Mouse (Mus musculus) midbrain, embryonic 14.5 days (tissue): ENCODE data around the gene Pram1. TPM values are rescaled to one million over a fixed set of nuclear protein-coding genes. Genes with fewer than 3 reads are reported as not detected.
A peak's percentile ranks its signal among the peaks of the same experiment; 100 is the strongest.

ENCODE experiments used
- ATAC-seq: fragments of 200-750 bp; cut with Nextera tagmentation; 2 replicates; pipeline ENCODE4 v1.8.0; 2017; ENCODE audit warnings: moderate number of reproducible peaks, moderate library complexity; ENCODE audit not compliant: low FRiP score, low TSS enrichment
- DNase-seq: peaks from one replicate; pipeline ENCODE4 v3.0.0-alpha.2; 2015
- H3K27ac ChIP-seq: fragments of 300-500 bp; sonication (generic); replicated peaks from 2 replicates; pipeline ENCODE4 v1.5.1; 2014; ENCODE audit warnings: mild to moderate bottlenecking, low read depth, low read length, moderate library complexity
- H3K27me3 ChIP-seq: fragments of 300-500 bp; sonication (generic); 2 replicates; pipeline ENCODE4 v1.6.1; 2014; ENCODE audit warnings: low read length, control low read depth, mixed read lengths; ENCODE audit not compliant: control insufficient read depth, insufficient read depth
- H3K36me3 ChIP-seq: fragments of 300-500 bp; sonication (generic); 2 replicates; pipeline ENCODE4 v1.6.1; 2014; ENCODE audit warnings: low read length, control low read depth; ENCODE audit not compliant: control insufficient read depth, insufficient read depth
- H3K4me1 ChIP-seq: fragments of 300-500 bp; sonication (generic); 2 replicates; pipeline ENCODE4 v1.6.1; 2014; ENCODE audit warnings: mild to moderate bottlenecking, antibody characterized with exemption, low read length, control low read depth; ENCODE audit not compliant: control insufficient read depth, insufficient read depth
- H3K4me2 ChIP-seq: fragments of 300-500 bp; sonication (generic); 2 replicates; pipeline ENCODE4 v1.6.1; 2014; ENCODE audit warnings: mild to moderate bottlenecking, low read length, moderate library complexity
- H3K4me3 ChIP-seq: fragments of 300-500 bp; sonication (generic); replicated peaks from 2 replicates; pipeline ENCODE4 v1.5.1; 2014; ENCODE audit warnings: low read depth, low read length
- H3K9ac ChIP-seq: fragments of 300-500 bp; sonication (generic); replicated peaks from 2 replicates; pipeline ENCODE4 v1.6.1; 2014; ENCODE audit warnings: mild to moderate bottlenecking, low read length, moderate library complexity
- H3K9me3 ChIP-seq: fragments of 300-500 bp; sonication (generic); 2 replicates; pipeline ENCODE4 v1.6.1; 2016; ENCODE audit warnings: low read length, control low read depth, mixed read lengths; ENCODE audit not compliant: control insufficient read depth
- WGBS: fragments of 180-500 bp; shearing (Covaris S2); extraction: QIAGEN DNeasy Blood & Tissue Kit; methylation state at CpG from one replicate; pipeline ENCODE4 v1.1.7; 2014; 5-methylcytosine and 5-hydroxymethylcytosine counted together
- polyA plus RNA-seq: library from polyadenylated mRNA; unstranded; fragments of >200 nt; fragmentation: Nextera tagmentation; extraction: Ambion mirVana; gene quantifications from 2 replicates; pipeline ENCODE4 v1.2.1, GENCODE M21; 2014

Pram1 gene
- polyA plus RNA-seq, 1 experiment from 2014 or later, result 1.4 TPM

- H3K4me2 ChIP-seq, result peak overlapping the region; percentile 77
- H3K9ac ChIP-seq, result no peak overlapping the region
- peaks cover 10% of the 10 kb centered on the region; the same call in 1 of the 2 replicates for H3K36me3 ChIP-seq
- no peaks in the 10 kb centered on the region for H3K27me3 ChIP-seq
- DNase-seq (no peak), ATAC-seq (no peak)
- H3K9me3 ChIP-seq, result no peaks in the 10 kb centered on the region
- H3K4me1 ChIP-seq, result peaks cover 43% of the 10 kb centered on the region
- H3K4me3 ChIP-seq, result 0 out of 2 replicates have a peak overlapping the region, but pooled peaks have one; percentile 7
- no peak overlapping the region for H3K27ac ChIP-seq
Measured at GRCm38 (mm10) chr17:33681767-33682166, 43.9 kb downstream of the Pram1 start.

GRCm38 (mm10) chr17:33684671-33685231 lies 46.9 kb downstream of the Pram1 start:
- peak overlapping the region; percentile 96 for H3K27ac ChIP-seq
- peak; percentile 84 for ATAC-seq
- WGBS, result 0% methylated on average over 42 of the region's 44 CpGs
- H3K9me3 ChIP-seq, result no peaks in the 10 kb centered on the region
- no peaks in the 10 kb centered on the region for H3K27me3 ChIP-seq
- peak; percentile 86 for DNase-seq
- H3K4me2 ChIP-seq, result peak overlapping the region; percentile 77
- peak overlapping the region; percentile 72 for H3K4me3 ChIP-seq
- H3K4me1 ChIP-seq, result peaks cover 43% of the 10 kb centered on the region
- H3K9ac ChIP-seq, result peak overlapping the region; percentile 97
- 0 out of 2 replicates have a peak, but pooled peaks cover 4% of the 10 kb centered on the region for H3K36me3 ChIP-seq

- under 1% methylated on average over 42 of the region's 42 CpGs for WGBS
Measured at GRCm38 (mm10) chr17:33685249-33685653, 47.4 kb downstream of the Pram1 start.

GRCm38 (mm10) chr17:33686760-33687159 lies 48.9 kb downstream of the Pram1 start, which contains the start of gene Hnrnpm:
Gene Hnrnpm (minus strand): TSS chr17:33686860.
- H3K9me3 ChIP-seq, result no peaks in the 10 kb centered on the region
- DNase-seq, result no peak
- no peak for ATAC-seq
- peak within 1 kb of the TSS; percentile 96 for H3K27ac ChIP-seq
- H3K4me3 ChIP-seq, result peak within 1 kb of the TSS; percentile 72
- WGBS, result 91% methylated on average over 1 of the region's 1 CpGs
- H3K4me1 ChIP-seq, result peaks cover 31% of the 10 kb centered on the region
- peak within 1 kb of the TSS; percentile 77 for H3K4me2 ChIP-seq
- no peaks in the 10 kb centered on the region for H3K27me3 ChIP-seq
- H3K9ac ChIP-seq, result peak within 1 kb of the TSS; percentile 97; the same call in 1 of the 2 replicates
- H3K36me3 ChIP-seq, result peaks cover 9% of the 10 kb centered on the region

More at GRCm38 (mm10) chr17:33685249-33685653, 47.4 kb downstream of the Pram1 start:
- H3K9me3 ChIP-seq, result no peaks in the 10 kb centered on the region
- DNase-seq (peak; percentile 98), ATAC-seq (peak; percentile 97)
- peak overlapping the region; percentile 77 for H3K4me2 ChIP-seq
- 0 out of 2 replicates have a peak, but pooled peaks cover 4% of the 10 kb centered on the region for H3K36me3 ChIP-seq
- H3K27ac ChIP-seq, result peak overlapping the region; percentile 96
- no peaks in the 10 kb centered on the region for H3K27me3 ChIP-seq
- H3K4me3 ChIP-seq, result peak overlapping the region; percentile 72
- H3K9ac ChIP-seq, result peak overlapping the region; percentile 97
- H3K4me1 ChIP-seq, result peaks cover 43% of the 10 kb centered on the region

Other genes starting within 250 kb of the Pram1 start
- gene Zfp101, start 243.4 kb upstream of the Pram1 start, polyA plus RNA-seq, result 17.1 and 17.3 TPM in 2 replicates
- not detected in 2 replicates for gene Actl9, start 205.2 kb upstream of the Pram1 start, polyA plus RNA-seq
- gene Adamts10, start 113.9 kb upstream of the Pram1 start, polyA plus RNA-seq, result 39.3 and 41.7 TPM in 2 replicates
- gene Myo1f, start 82.3 kb upstream of the Pram1 start, polyA plus RNA-seq, result 0.72 and 1.8 TPM in 2 replicates
- 91.4 and 115 TPM in 2 replicates for gene Zfp414, start 9.0 kb upstream of the Pram1 start, polyA plus RNA-seq
- gene Hnrnpm, start 48.8 kb downstream of the Pram1 start, polyA plus RNA-seq, result 177 and 214 TPM in 2 replicates
- 45.2 and 62.6 TPM in 2 replicates for gene March2, start 80.6 kb downstream of the Pram1 start, polyA plus RNA-seq
- gene Rab11b, start 122.5 kb downstream of the Pram1 start, polyA plus RNA-seq, result 417 and 541 TPM in 2 replicates
- 8.0 and 18.4 TPM in 2 replicates for gene Angptl4, start 143.8 kb downstream of the Pram1 start, polyA plus RNA-seq
- 39.5 and 45.8 TPM in 2 replicates for gene Kank3, start 172.5 kb downstream of the Pram1 start, polyA plus RNA-seq
- 653 and 777 TPM in 2 replicates for gene Rps28, start 186.5 kb downstream of the Pram1 start, polyA plus RNA-seq
- gene Ndufa7, start 186.5 kb downstream of the Pram1 start, polyA plus RNA-seq, result 497 and 604 TPM in 2 replicates
- 55.1 and 59.8 TPM in 2 replicates for gene Cd320, start 205.0 kb downstream of the Pram1 start, polyA plus RNA-seq
- gene Gm7029, start 235.8 kb downstream of the Pram1 start, polyA plus RNA-seq, result not detected in 2 replicates